8 mouse cellular contexts compared by ENCODE assay signal in genomic region chrX:166169892-166170799, GRCm38 (mm10). TPM values are rescaled to one million over a fixed set of nuclear protein-coding genes. Genes with fewer than 3 reads are reported as not detected.
A peak's percentile ranks its signal among the peaks of the same experiment; 100 is the strongest.
DNase-seq lines count a peak whose midpoint lies in the region; ATAC-seq lines count a peak whose summit lies in the region.

Gene Gemin8, plus strand, starts transcription at chrX:166170454.

- intact Hi-C loops in gastrocnemius, postnatal 14 days (cut with DNase I; ENCODE audit: low total_unique reads), result loop anchor here (5.0 kb wide), 1 partner anchor 482 kb away; no protein-coding TSS in a partner anchor
- intact Hi-C loops in left cerebral cortex, postnatal 10 days (cut with DNase I), result loop anchor here (5.0 to 10.0 kb wide), 3 partner anchors 67 to 1065 kb away; partner anchors contain the start of gene Gpm6b

- ATAC-seq in inflammation-experienced regulatory T-cells, adult 6 months, result peak; percentile 96
- peak; percentile 92 for ATAC-seq in megakaryocyte-erythroid progenitor cell, adult 5-6 weeks (replicated peaks; ENCODE audit: low FRiP score, low TSS enrichment, poor library complexity, severe bottlenecking)

- DNase-seq in adrenal gland, adult (ENCODE audit: inconsistent age in 2 of 2, low spot score in 1 of 2), result peak; percentile 94 to 97
- peak; percentile 98 for DNase-seq in embryo, embryonic 10.5 days (ENCODE audit: low spot score)
- DNase-seq in gastrocnemius, postnatal 14 days, result peak; percentile 92
- DNase-seq in left cerebral cortex, postnatal 10 days (ENCODE audit: extremely low spot score in 1 of 2, low spot score in 2 of 2), result peak; percentile 94 to 96
- DNase-seq in right cerebral cortex, postnatal 25 days, result peak; percentile 91
- peak; percentile 86 to 89 for DNase-seq in urinary bladder, postnatal 4 days (ENCODE audit: low spot score in 2 of 2)

RNA-seq across cellular contexts. Expression of gene Gemin8, which starts in this region (rescaled TPM):
- 1 to 10 TPM; 1.3 to 1.5 TPM for total RNA-seq in gastrocnemius, postnatal 14 days (2021)
- polyA plus RNA-seq in inflammation-experienced regulatory T-cells, adult 6 months (2017; shearing (Covaris generic)), result 10 to 100 TPM; 15.7 to 40.9 (median 25.3) TPM
- total RNA-seq in left cerebral cortex, postnatal 10 days (2021), result 10 to 100 TPM; 10.1 to 10.8 TPM
- total RNA-seq in megakaryocyte-erythroid progenitor cell, adult 5-6 weeks (2014; fragmentation: Nextera tagmentation), result 29.1 and 30.3 TPM in 2 replicates
- total RNA-seq in megakaryocyte-erythroid progenitor cell, adult 5-6 weeks (2017), result 26.6 and 31.8 TPM in 2 replicates

Comparison
In these comparisons a context has a peak if more than half of its experiments do, and no peak if none do; other contexts are left out.
1. Peak in every context shown above with its lines: DNase-seq and ATAC-seq.
2. RNA of gene Gemin8 (total RNA-seq): 26.6 to 31.8 TPM in megakaryocyte-erythroid progenitor cell, adult 5-6 weeks and 10.1 to 10.8 TPM in left cerebral cortex, postnatal 10 days; 1.3 to 1.5 TPM in gastrocnemius, postnatal 14 days; every median in the first group is over 4 times any median in the second.